Mouse (Mus musculus) skeletal muscle tissue, adult 2 months (tissue): Measurements from ENCODE around the gene Slc4a1ap.

ENCODE experiments used
- DNase-seq: peaks from one replicate; pipeline ENCODE4 v3.0.0-alpha.2; 2012; ENCODE audit warnings: low read depth, low spot score

The Slc4a1ap gene

DNA sequence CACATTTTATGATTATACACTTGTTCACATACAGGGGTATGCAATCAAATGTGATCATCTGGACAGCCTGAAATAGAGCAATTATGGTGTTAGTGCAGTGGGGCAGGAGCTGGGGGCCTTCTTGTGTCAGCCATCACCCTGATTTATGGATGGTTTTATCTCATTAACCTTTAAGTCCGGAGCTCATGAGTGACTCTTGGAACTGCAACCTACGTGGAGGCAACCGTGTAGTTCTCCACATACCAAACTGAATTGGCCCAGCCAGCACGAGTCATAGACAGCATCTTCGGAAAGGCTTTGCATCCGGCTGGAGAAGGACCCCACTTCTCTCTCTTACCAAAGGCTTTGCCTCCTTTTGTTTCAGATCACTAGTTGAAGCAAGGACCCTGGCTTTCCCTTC, 77.0 kb downstream of the Slc4a1ap start:
- no peak for DNase-seq

DNA sequence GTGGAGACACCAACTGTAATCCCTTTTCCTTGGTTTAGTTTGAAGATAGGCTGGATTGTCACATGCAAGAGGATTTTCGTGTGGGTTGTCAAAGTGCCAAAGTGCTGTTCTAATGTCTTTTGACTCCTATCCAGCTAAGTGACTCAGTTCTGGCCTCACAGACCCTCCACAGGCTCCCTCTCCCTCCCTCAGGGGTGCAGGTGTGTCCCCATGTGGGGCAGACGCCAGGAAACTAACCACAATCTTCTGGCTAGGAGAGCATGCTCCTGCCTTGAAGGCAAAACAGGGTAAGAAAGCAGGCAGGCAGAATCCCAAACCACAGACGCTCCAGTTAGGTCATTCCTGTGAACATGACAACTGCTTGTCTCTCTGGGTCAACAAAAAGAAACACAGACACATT, 79.4 kb downstream of the Slc4a1ap start:
- peak; percentile 90 for DNase-seq
